Mouse (Mus musculus): ENCODE data around the gene Itgb3bp. TPM values are rescaled to one million over a fixed set of nuclear protein-coding genes. Genes with fewer than 3 reads are reported as not detected.
A peak's percentile ranks its signal among the peaks of the same experiment; 100 is the strongest.

Itgb3bp gene
- polyA plus RNA-seq (2016; fragmentation: Nextera tagmentation; extraction: Ambion mirVana) = 29.7 and 30.0 TPM in 2 replicates

DNA sequence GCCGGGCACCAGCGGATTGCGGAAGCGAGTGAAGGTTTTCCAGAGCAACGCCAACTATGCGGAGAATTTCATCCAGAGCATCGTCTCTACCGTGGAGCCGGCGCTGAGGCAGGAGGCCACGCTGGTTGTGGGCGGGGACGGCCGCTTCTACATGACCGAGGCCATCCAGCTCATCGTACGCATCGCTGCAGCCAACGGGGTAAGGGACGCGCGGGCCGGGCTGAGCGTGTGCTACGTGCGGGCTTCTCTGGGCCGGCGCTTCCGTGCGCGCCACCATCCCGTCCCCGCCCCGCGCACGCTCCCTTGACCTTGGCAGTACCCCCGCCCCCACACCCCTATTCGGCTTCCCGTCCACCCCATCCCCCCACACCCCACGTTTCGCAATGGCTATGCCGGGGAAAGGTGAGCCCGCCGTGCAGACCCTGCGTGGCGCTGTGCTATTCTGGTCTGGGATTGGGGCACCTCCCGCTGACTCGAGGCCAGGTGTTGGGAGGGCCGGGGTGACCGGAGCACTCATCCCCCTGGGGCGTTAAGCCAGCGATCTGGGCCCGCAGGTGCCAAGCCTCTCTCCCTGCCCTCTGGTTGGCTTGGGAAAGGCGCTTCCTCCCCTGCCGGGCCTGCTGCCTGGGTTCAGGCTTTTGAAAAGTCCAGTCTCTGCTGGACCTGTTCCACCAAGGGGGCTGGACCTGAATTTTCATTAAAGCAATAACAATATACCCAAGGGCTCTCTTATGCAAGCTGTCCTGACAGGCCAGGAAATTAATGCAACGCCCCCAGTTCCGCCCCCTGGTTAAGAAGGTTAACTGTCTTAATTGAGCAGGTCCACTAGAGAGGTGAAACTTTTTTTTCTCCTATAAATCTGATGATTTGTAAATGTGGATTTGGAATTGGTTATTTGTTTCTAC lies at the start of gene Itgb3bp:
Gene Itgb3bp, minus strand, starts transcription at position 201 of the 905 bp plus-strand sequence.
- peaks cover 6% of the 10 kb centered on the region; the same call in 1 of the 2 replicates for H3K36me3 ChIP-seq
- WGBS (ENCODE audit: insufficient replicate concordance) = 1% methylated on average over 38 of the region's 57 CpGs
- H3K27me3 ChIP-seq (replicated peaks) = no peaks in the 10 kb centered on the region
- ATAC-seq = peak; percentile 85
- H3K27ac ChIP-seq = peak within 1 kb of the TSS; percentile 81
- peak within 1 kb of the TSS; percentile 92 for H3K4me2 ChIP-seq
- H3K4me3 ChIP-seq = peak within 1 kb of the TSS; percentile 67
- H3K4me1 ChIP-seq = peaks cover 61% of the 10 kb centered on the region
- H3K9me3 ChIP-seq (replicated peaks) = no peaks in the 10 kb centered on the region
- peak within 1 kb of the TSS; percentile 76 for H3K9ac ChIP-seq

DNA sequence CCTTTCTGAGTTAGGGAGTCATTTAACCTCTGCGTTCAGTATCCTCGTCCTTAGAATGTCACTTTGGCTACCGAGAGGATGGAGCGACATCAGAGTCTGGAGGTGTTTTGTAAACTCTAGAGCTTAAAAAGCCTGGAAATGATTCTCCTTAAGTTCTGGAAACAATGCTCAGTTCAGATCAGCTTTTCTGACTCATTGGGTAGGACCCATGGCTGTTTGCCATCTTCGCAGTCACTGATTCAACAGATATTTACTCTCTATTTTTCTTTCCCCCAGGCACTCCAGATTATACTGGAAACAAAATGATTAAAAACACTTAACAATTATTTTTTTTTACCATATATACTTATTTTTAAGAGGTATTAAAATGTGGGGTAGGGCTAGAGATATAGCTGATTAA lies 49.7 kb upstream of the Itgb3bp start:
- Histone ChIP-seq H3K9ac (no peak overlapping the region), H3K36me3 (peaks cover 20% of the 10 kb centered on the region; the same call in 1 of the 2 replicates), H3K4me3 (no peak overlapping the region), H3K9me3 (replicated peaks) (no peaks in the 10 kb centered on the region), H3K4me1 (no peaks in the 10 kb centered on the region), H3K4me2 (no peak overlapping the region), H3K27me3 (replicated peaks) (no peaks in the 10 kb centered on the region), H3K27ac (no peak overlapping the region)
- 84% methylated on average over 5 of the region's 5 CpGs for WGBS (ENCODE audit: insufficient replicate concordance)
- ATAC-seq = no peak

DNA sequence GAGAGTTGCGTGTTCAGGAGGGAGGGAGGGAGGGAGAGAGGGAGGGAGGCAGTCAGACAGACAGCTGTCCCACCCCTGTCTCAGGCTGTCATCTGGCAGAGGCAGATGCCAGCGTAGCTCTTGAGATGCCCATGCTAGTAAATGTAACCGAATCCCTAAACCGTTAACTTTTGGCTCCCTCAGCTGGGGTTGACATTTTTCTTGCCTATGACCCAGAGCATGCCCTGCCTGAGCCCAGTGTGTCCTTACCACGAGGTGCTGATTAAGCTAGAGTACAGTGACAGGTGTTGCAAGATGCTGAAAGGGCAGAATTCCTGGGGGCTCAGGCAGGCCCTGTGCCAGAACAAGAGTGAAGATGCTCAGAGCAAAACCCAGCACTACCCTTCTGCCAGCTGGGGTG lies 44.8 kb upstream of the Itgb3bp start:
- no peak overlapping the region for H3K9ac ChIP-seq
- no peak for ATAC-seq
- H3K4me1 ChIP-seq = no peaks in the 10 kb centered on the region
- no peak overlapping the region for H3K27ac ChIP-seq
- peaks cover 22% of the 10 kb centered on the region for H3K36me3 ChIP-seq
- H3K4me3 ChIP-seq = no peak overlapping the region
- no peaks in the 10 kb centered on the region for H3K9me3 ChIP-seq (replicated peaks)
- 72% methylated on average over 5 of the region's 5 CpGs for WGBS (ENCODE audit: insufficient replicate concordance)
- H3K4me2 ChIP-seq = no peak overlapping the region
- no peaks in the 10 kb centered on the region for H3K27me3 ChIP-seq (replicated peaks)

DNA sequence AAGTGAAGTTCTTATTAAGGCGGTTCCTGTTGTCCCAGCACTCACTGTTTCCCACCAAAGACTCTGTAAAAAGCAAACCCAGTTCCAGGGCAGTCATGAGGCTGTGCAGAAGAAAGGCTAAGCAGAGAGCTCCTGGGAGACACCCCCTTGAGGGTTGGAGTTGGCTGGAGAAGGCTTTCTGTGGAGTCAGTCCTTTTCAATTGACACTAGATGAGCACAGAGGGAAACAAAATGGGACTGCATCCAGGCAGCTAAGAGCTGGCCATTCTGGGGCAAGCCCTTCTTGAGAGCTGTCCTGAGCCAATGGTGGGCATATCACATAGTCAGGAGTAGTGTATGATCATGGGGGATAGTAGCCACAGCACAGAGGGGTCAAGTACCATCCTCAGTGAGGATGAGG lies 44.3 kb upstream of the Itgb3bp start:
- no peak overlapping the region for H3K27ac ChIP-seq
- H3K4me2 ChIP-seq = no peak overlapping the region
- no peak for ATAC-seq
- H3K9ac ChIP-seq = no peak overlapping the region
- H3K9me3 ChIP-seq (replicated peaks) = no peaks in the 10 kb centered on the region
- no peak overlapping the region for H3K4me3 ChIP-seq
- no peaks in the 10 kb centered on the region for H3K27me3 ChIP-seq (replicated peaks)
- peaks cover 22% of the 10 kb centered on the region for H3K36me3 ChIP-seq
- no peaks in the 10 kb centered on the region for H3K4me1 ChIP-seq
- 63% methylated on average over 1 of the region's 1 CpGs for WGBS (ENCODE audit: insufficient replicate concordance)

DNA sequence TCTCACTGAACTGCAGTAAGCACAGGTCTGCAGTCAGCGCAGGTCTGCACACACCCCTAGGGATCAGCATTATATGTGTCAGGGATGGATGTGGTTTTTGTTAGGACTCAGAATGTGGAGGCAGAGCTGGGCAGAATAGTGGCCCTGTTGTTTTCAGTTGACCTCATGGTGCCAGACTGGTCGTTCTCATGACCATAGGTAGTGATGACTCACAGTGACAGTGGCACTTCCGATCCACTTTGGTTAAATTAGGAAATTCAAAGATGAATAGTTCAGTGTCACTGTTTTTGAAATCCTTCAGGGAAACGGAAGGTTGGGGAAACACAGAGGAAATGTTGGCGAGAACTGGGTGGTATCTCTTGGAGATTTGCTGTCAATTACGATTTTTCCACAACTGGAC lies 43.3 kb upstream of the Itgb3bp start:
- Histone ChIP-seq H3K9ac (no peak overlapping the region), H3K4me2 (no peak overlapping the region), H3K4me1 (no peaks in the 10 kb centered on the region), H3K27me3 (replicated peaks) (no peaks in the 10 kb centered on the region), H3K36me3 (peaks cover 27% of the 10 kb centered on the region), H3K27ac (no peak overlapping the region), H3K9me3 (replicated peaks) (no peaks in the 10 kb centered on the region), H3K4me3 (no peak overlapping the region)
- ATAC-seq = no peak
- 74% methylated on average over 6 of the region's 6 CpGs for WGBS (ENCODE audit: insufficient replicate concordance)

DNA sequence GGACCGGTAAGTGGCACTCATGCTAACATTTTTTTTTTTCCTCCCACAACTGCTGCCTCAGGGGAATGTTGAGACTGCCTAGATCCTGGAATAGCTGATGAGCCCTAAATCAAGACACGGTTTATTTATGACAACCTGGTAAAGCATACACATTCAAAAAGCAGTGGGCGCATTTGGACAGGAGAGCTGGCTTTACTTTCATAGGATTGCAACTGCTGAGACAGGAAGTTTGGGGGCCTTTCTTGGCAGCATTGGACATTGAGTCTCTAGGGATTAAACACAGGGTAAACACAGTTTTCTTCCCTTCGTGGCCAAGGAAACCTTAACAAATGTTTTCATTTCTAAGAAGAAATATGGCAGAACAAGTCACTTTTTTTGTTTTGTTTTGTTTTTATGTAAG lies 40.5 kb upstream of the Itgb3bp start:
- Histone ChIP-seq H3K4me2 (no peak overlapping the region), H3K4me3 (no peak overlapping the region), H3K4me1 (no peaks in the 10 kb centered on the region), H3K9me3 (replicated peaks) (no peaks in the 10 kb centered on the region), H3K27ac (no peak overlapping the region), H3K9ac (no peak overlapping the region), H3K27me3 (replicated peaks) (no peaks in the 10 kb centered on the region), H3K36me3 (peaks cover 41% of the 10 kb centered on the region)
- ATAC-seq = no peak
- 71% methylated on average over 4 of the region's 4 CpGs for WGBS (ENCODE audit: insufficient replicate concordance)

DNA sequence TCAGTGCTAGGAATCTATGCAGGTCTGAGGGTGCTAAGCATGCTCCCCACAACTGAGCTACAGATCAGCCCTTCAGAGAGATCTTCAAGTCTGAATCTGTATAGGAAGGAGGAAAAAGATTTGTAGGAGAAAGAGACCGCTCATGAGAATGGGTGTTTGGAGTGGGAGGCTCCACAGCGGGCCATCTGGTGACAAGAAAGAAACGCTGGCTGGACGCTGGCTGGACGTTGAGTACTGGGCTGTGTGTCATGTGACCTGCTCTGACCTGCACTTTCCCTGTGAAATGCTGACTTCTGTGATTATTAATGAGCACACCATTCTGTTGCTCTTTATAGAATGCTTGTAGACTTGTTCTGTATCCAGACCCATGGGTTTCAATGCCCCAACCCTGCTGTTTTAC lies 39.7 kb upstream of the Itgb3bp start:
- peaks cover 47% of the 10 kb centered on the region for H3K36me3 ChIP-seq
- 74% methylated on average over 5 of the region's 5 CpGs for WGBS (ENCODE audit: insufficient replicate concordance)
- H3K27ac ChIP-seq = no peak overlapping the region

DNA sequence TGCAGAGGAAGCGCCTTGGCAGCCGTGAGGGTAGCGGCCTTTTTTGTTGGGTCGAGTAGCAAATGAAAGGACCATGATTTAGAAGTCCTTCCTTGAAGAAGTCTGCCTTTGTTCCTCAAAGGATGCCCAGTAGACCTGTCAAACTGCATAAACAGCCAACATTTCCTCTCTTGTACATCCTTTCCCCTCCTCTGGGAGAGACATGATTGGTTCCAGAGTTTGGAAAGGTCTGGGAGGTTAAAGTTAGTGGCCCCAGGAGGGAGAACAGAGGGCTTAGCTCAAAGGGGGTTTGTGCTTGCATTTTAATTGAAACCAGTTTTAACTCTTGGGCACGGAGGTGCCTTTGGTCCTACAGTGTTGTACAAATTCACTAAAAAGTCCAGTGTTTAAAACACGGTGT lies 36.9 kb upstream of the Itgb3bp start:
- ATAC-seq = no peak
- H3K9ac ChIP-seq = no peak overlapping the region
- peaks cover 49% of the 10 kb centered on the region for H3K36me3 ChIP-seq
- no peak overlapping the region for H3K27ac ChIP-seq
- no peaks in the 10 kb centered on the region for H3K9me3 ChIP-seq (replicated peaks)
- no peak overlapping the region for H3K4me2 ChIP-seq
- WGBS (ENCODE audit: insufficient replicate concordance) = 85% methylated on average over 6 of the region's 6 CpGs
- no peak overlapping the region for H3K4me3 ChIP-seq
- H3K27me3 ChIP-seq (replicated peaks) = no peaks in the 10 kb centered on the region
- no peaks in the 10 kb centered on the region for H3K4me1 ChIP-seq

More for the DNA sequence above, 39.7 kb upstream of the Itgb3bp start:
- Histone ChIP-seq H3K4me1 (no peaks in the 10 kb centered on the region), H3K9me3 (replicated peaks) (no peaks in the 10 kb centered on the region), H3K27me3 (replicated peaks) (no peaks in the 10 kb centered on the region), H3K9ac (no peak overlapping the region), H3K4me3 (no peak overlapping the region), H3K4me2 (no peak overlapping the region)
- ATAC-seq = no peak

DNA sequence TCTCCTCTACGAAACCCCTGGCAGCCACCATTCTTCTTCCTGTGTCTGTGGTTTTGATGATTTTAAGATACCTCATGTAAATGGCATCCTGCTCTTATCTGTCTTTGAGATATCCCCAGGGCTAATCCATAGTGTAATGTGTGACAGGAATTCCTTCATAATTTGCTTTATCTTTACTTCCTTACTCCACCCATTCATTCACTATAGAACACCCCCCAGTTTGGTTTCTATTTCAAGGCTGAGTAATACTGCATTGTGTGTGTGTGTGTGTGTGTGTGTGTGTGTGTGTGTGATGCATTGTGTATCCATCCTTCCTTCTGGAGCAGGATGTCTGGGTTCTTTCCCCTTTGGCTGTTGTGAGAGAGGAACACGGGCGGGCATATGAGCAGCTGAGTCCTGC lies 29.7 kb upstream of the Itgb3bp start:
- Histone ChIP-seq H3K27me3 (replicated peaks) (no peaks in the 10 kb centered on the region), H3K4me3 (no peak overlapping the region), H3K4me1 (peaks cover 16% of the 10 kb centered on the region; the same call in 1 of the 2 replicates), H3K27ac (no peak overlapping the region), H3K4me2 (no peak overlapping the region), H3K9me3 (replicated peaks) (no peaks in the 10 kb centered on the region), H3K9ac (no peak overlapping the region), H3K36me3 (peaks cover 15% of the 10 kb centered on the region)
- ATAC-seq = no peak
- 55% methylated on average over 3 of the region's 3 CpGs for WGBS (ENCODE audit: insufficient replicate concordance)

DNA sequence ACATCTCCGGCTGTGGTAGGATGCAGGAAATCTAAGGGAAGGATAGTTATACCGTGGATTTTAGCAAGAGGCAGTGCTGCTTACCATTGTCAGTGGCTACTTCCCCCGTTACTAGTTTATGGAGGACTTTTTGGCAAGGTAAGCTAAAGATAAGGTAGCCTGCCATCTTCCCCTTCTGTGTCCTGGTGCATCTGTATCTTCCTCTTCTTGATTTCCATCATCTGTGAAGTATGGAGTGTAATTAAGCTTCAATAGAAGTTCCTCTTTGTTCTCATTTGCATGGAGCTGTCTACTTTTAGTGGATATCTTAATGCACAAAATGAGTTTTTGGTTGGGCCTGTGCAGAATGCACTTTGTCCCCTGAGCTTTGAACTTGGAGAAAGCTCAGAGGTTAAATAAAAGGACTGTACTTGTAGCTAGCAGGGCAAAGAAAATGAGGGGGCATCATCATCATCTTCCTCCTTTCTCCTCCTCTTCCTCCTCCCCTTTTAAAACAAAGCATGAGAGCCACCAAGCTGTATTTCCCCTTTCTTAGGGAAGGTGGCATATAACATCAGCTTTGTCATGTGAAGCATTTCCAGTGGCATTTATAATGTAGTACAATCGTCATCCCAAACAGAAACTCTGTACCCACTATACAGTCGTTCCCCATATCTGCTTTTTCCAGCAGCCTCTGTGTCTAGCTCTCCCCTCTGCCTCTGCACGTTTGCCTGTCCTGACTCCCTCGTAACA lies 28.6 kb upstream of the Itgb3bp start:
- Histone ChIP-seq H3K27ac (no peak overlapping the region), H3K9ac (no peak overlapping the region), H3K27me3 (replicated peaks) (no peaks in the 10 kb centered on the region), H3K36me3 (peaks cover 5% of the 10 kb centered on the region; the same call in 1 of the 2 replicates), H3K4me3 (no peak overlapping the region), H3K4me2 (no peak overlapping the region), H3K4me1 (peaks cover 16% of the 10 kb centered on the region; the same call in 1 of the 2 replicates), H3K9me3 (replicated peaks) (no peaks in the 10 kb centered on the region)
- ATAC-seq = no peak
- 56% methylated on average over 7 of the region's 7 CpGs for WGBS (ENCODE audit: insufficient replicate concordance)

DNA sequence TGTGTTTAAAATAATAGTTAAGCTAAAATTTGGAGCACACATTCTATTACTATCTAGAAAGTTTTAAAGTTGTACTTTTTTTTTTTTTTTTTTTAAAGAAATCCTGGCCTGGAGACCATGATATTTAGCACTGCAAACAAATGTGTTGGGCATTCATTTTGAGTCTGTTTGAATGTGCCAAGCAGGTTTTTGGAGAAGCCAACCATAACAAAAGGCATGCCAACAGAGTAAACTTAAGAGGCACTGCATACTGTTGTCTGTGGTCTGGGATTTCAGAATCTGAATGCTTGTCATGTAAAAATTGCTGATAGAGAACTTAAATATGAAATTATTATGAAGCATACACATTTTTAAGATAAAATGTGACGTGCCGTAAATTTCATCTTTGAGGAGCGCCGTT lies 27.6 kb upstream of the Itgb3bp start:
- Histone ChIP-seq H3K4me1 (peaks cover 16% of the 10 kb centered on the region; the same call in 1 of the 2 replicates), H3K27ac (no peak overlapping the region), H3K9ac (no peak overlapping the region), H3K4me3 (no peak overlapping the region), H3K4me2 (no peak overlapping the region), H3K27me3 (replicated peaks) (no peaks in the 10 kb centered on the region), H3K9me3 (replicated peaks) (no peaks in the 10 kb centered on the region), H3K36me3 (no peaks in the 10 kb centered on the region; the same call in 1 of the 2 replicates)
- 83% methylated on average over 4 of the region's 4 CpGs for WGBS (ENCODE audit: insufficient replicate concordance)
- ATAC-seq = no peak

DNA sequence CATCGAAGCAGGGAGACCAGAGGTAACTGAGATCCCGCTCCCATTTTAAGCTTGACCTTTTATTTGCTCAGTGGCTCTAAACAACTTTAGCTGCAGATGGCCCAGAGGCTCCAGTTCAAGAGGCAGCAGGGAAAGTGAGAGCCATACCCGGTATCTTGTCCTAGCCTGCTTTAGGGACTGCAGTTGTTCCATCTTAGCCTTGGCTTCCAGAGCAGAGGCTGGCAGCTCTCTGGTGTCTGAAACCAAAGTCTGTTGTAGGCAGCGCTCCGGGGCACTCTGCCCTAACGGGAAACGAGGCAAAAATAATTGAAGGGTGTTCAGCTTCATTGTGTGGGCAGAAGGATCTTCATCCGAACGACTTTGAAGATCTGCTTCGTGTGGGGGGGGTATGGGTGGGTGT lies 25.8 kb upstream of the Itgb3bp start:
- Histone ChIP-seq H3K9ac (no peak overlapping the region), H3K27ac (no peak overlapping the region), H3K4me3 (no peak overlapping the region), H3K36me3 (no peaks in the 10 kb centered on the region), H3K4me1 (peaks cover 16% of the 10 kb centered on the region; the same call in 1 of the 2 replicates), H3K9me3 (replicated peaks) (no peaks in the 10 kb centered on the region), H3K27me3 (replicated peaks) (no peaks in the 10 kb centered on the region), H3K4me2 (no peak overlapping the region)
- WGBS (ENCODE audit: insufficient replicate concordance) = 78% methylated on average over 10 of the region's 10 CpGs
- no peak for ATAC-seq
